Mouse (Mus musculus) small intestine, adult 2 months (tissue): Measurements from ENCODE around the gene Mmaa. TPM values are rescaled to one million over a fixed set of nuclear protein-coding genes. Genes with fewer than 3 reads are reported as not detected.

ENCODE experiments used
- H3K27ac ChIP-seq: fragments of 200-500 bp; 2 replicates; pipeline ENCODE4 v1.5.1; 2012; ENCODE audit warnings: low read depth, low read length, control low read depth, inconsistent platforms; ENCODE audit not compliant: insufficient read depth
- H3K27me3 ChIP-seq: fragments of 200-500 bp; 2 replicates; pipeline ENCODE4 v1.6.1; 2012; ENCODE audit warnings: mild to moderate bottlenecking, moderate library complexity, low read length, inconsistent platforms; ENCODE audit not compliant: control insufficient read depth, insufficient read depth
- H3K36me3 ChIP-seq: fragments of 200-500 bp; 2 replicates; pipeline ENCODE4 v1.6.1; 2012; ENCODE audit warnings: mild to moderate bottlenecking, low read length, control low read depth, inconsistent platforms; ENCODE audit not compliant: control insufficient read depth, insufficient read depth
- H3K4me1 ChIP-seq: fragments of 200-500 bp; 2 replicates; pipeline ENCODE4 v1.6.1; 2012; ENCODE audit warnings: low read length, inconsistent platforms, mixed read lengths; ENCODE audit not compliant: control insufficient read depth, insufficient read depth, insufficient read length
- H3K4me3 ChIP-seq: fragments of 200-500 bp; 2 replicates; pipeline ENCODE4 v1.5.1; 2012; ENCODE audit warnings: low read depth, mild to moderate bottlenecking, control low read depth, inconsistent platforms, low read length, moderate library complexity
- CTCF ChIP-seq: fragments of 200-500 bp; IDR thresholded peaks from 2 replicates; pipeline ENCODE4 v1.5.1; 2012; ENCODE audit warnings: low read depth, mild to moderate bottlenecking, control low read depth, inconsistent platforms, low read length, moderate library complexity, mixed read lengths; ENCODE audit not compliant: insufficient replicate concordance, insufficient read length; ENCODE audit errors: extremely low read depth
- POLR2A ChIP-seq: fragments of 200-500 bp; IDR thresholded peaks from 2 replicates; pipeline ENCODE4 v1.6.1; 2012; ENCODE audit warnings: low read depth, mild to moderate bottlenecking, control low read depth, inconsistent platforms, low read length, moderate library complexity
- WGBS: fragments of 180-500 bp; shearing (Covaris S2); methylation state at CpG from one replicate; pipeline ENCODE4 v1.1.7; 2018; 5-methylcytosine and 5-hydroxymethylcytosine counted together
- polyA plus RNA-seq: library from polyadenylated mRNA; depleted of rRNA; stranded (reverse); fragments of >200 nt; gene quantifications from 2 replicates; pipeline ENCODE4 v1.2.3, GENCODE M21; 2012; rRNA removed

Gene Mmaa
- polyA plus RNA-seq, 1 experiment, result 3.5 TPM

DNA sequence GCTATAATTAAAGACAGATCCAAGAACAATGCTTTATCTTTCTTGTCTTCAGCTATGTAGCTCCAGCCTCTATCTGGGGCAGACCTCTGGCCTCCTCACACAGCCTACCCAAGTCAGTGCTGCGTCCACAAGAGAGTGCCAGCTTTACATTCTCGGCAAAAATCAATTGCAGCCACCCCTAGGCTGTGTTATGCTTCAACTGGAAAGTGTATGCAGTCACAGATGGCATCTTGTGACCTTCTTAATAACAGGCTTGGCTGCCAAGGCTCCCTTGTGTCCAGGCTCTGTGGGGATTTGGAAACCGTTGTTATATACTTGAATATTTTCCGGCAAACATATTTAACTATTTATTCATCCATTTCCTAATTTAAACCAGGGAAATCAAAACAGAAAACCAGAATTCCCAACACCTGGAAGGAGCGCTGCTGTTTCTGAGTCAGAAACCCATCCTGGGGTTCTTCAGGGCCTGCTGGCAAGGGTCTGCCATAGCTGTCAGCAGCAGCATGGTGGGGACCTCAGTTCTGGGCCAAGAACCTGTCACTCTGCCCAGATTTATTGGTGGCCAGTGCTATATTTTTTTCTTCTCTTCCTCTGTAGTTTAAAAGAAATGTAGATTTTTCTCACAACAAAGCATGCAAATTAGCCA lies 72.5 kb downstream of the Mmaa start:
- Histone ChIP-seq H3K4me3 (no peak overlapping the region), H3K4me1 (no peaks in the 10 kb centered on the region), H3K27me3 (no peaks in the 10 kb centered on the region), H3K36me3 (no peaks in the 10 kb centered on the region), H3K27ac (no peak overlapping the region)
- TF ChIP-seq CTCF (no peak), POLR2A (no peak)
- WGBS, result 70% methylated on average over 5 of the region's 5 CpGs

Other genes starting within 250 kb of the Mmaa start
- gene 1700011L22Rik, start 46.4 kb downstream of the Mmaa start, polyA plus RNA-seq, result not detected in 2 replicates
- gene Smad1, start 104.6 kb upstream of the Mmaa start, polyA plus RNA-seq, result 27.3 and 54.1 TPM in 2 replicates